Mouse (Mus musculus) hindbrain, postnatal 0 days (tissue): ENCODE measurements at regions not wholly inside any gene's neighbourhood (a gene's known extent, or its start where the extent isn't known, plus 50 kb on each side); places are given as distances from the start of the nearest gene placed in this dataset.

Experiments used
- ATAC-seq: fragments of 200-750 bp; cut with Nextera tagmentation; 2 replicates; pipeline ENCODE4 v1.8.0; 2017; ENCODE audit warnings: mild to moderate bottlenecking, moderate TSS enrichment, moderate library complexity
- DNase-seq: peaks from one replicate; pipeline ENCODE4 v3.0.0-alpha.2; 2015; ENCODE audit warnings: low spot score
- H3K27ac ChIP-seq: fragments of 300-500 bp; sonication (generic); 2 replicates; pipeline ENCODE4 v1.5.1; 2014; ENCODE audit warnings: mild to moderate bottlenecking
- H3K27me3 ChIP-seq: fragments of 300-500 bp; sonication (generic); 2 replicates; pipeline ENCODE4 v1.6.1; 2014; ENCODE audit warnings: low read length, mixed read lengths; ENCODE audit not compliant: insufficient read depth
- H3K36me3 ChIP-seq: fragments of 300-500 bp; sonication (generic); 2 replicates; pipeline ENCODE4 v1.6.1; 2014; ENCODE audit warnings: low read length, mixed read lengths; ENCODE audit not compliant: insufficient read depth
- H3K4me1 ChIP-seq: fragments of 300-500 bp; sonication (generic); 2 replicates; pipeline ENCODE4 v1.6.1; 2014; ENCODE audit warnings: antibody characterized with exemption, low read length, mixed read lengths; ENCODE audit not compliant: insufficient read depth
- H3K4me2 ChIP-seq: fragments of 300-500 bp; sonication (generic); 2 replicates; pipeline ENCODE4 v1.6.1; 2014; ENCODE audit warnings: low read depth, mild to moderate bottlenecking, low read length, moderate library complexity, mixed read lengths
- H3K4me3 ChIP-seq: fragments of 300-500 bp; sonication (generic); 2 replicates; pipeline ENCODE4 v1.5.1; 2014; ENCODE audit warnings: low read length
- H3K9ac ChIP-seq: fragments of 300-500 bp; sonication (generic); replicated peaks from 2 replicates; pipeline ENCODE4 v1.6.1; 2014; ENCODE audit warnings: mild to moderate bottlenecking, low read length, moderate library complexity, mixed read lengths
- H3K9me3 ChIP-seq: fragments of 300-500 bp; sonication (generic); 2 replicates; pipeline ENCODE4 v1.6.1; 2016; ENCODE audit warnings: low read length, mixed read lengths
- CTCF ChIP-seq: IDR thresholded peaks from 2 replicates; pipeline ENCODE4 v1.5.1; 2016; ENCODE audit warnings: antibody characterized with exemption, control low read depth, low read depth
- WGBS: fragments of 180-500 bp; shearing (Covaris S2); extraction: QIAGEN DNeasy Blood & Tissue Kit; methylation state at CpG from one replicate; pipeline ENCODE4 v1.1.7; 2014; 5-methylcytosine and 5-hydroxymethylcytosine counted together

GRCm38 (mm10) chr1:35985318-35985717, 82.9 kb upstream of the Hs6st1 start:
- TF ChIP-seq CTCF = no peak
- H3K4me1 ChIP-seq = no peaks in the 10 kb centered on the region
- WGBS = 93% methylated on average over 6 of the region's 6 CpGs

DNA sequence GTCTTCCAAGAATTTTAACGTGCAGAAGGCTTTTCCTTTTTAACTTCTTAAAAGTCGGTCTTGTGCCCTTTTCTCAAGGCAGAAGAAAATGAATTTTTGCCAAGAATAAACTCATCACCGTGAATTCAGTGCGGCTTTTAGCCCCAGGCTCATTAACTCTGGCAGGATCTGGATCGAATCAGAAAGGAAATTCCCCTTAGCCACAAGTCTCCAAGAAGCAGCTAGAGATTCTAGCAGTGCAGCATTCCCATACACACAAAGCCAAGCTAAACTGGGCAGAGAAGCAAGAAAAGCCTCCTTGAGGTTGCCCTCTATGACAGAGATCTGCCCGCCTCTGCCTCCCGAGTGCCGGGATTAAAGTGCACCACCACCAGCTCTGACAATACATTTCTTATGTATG, 81.5 kb upstream of the Hs6st1 start:
- H3K9me3 ChIP-seq = peaks cover 7% of the 10 kb centered on the region; the same call in 1 of the 2 replicates
- no peak for DNase-seq
- TF ChIP-seq CTCF = no peak
- ATAC-seq = no peak
- H3K4me3 ChIP-seq = no peak overlapping the region
- no peaks in the 10 kb centered on the region for H3K36me3 ChIP-seq
- H3K27ac ChIP-seq = no peak overlapping the region
- 81% methylated on average over 8 of the region's 8 CpGs for WGBS
- H3K9ac ChIP-seq = no peak overlapping the region
- no peaks in the 10 kb centered on the region for H3K4me1 ChIP-seq
- H3K4me2 ChIP-seq = no peak overlapping the region
- H3K27me3 ChIP-seq = no peaks in the 10 kb centered on the region

More at GRCm38 (mm10) chr1:35985318-35985717, 82.9 kb upstream of the Hs6st1 start:
- peaks cover 7% of the 10 kb centered on the region; the same call in 1 of the 2 replicates for H3K9me3 ChIP-seq
- H3K27ac ChIP-seq = no peak overlapping the region
- DNase-seq = no peak
- no peak overlapping the region for H3K4me2 ChIP-seq
- H3K4me3 ChIP-seq = no peak overlapping the region
- no peaks in the 10 kb centered on the region for H3K27me3 ChIP-seq
- H3K9ac ChIP-seq = no peak overlapping the region
- H3K36me3 ChIP-seq = no peaks in the 10 kb centered on the region
- ATAC-seq = no peak

- Histone ChIP-seq H3K9me3 (peaks cover 7% of the 10 kb centered on the region; the same call in 1 of the 2 replicates), H3K9ac (no peak overlapping the region), H3K4me1 (no peaks in the 10 kb centered on the region), H3K4me2 (no peak overlapping the region), H3K4me3 (no peak overlapping the region), H3K27me3 (no peaks in the 10 kb centered on the region), H3K36me3 (no peaks in the 10 kb centered on the region), H3K27ac (no peak overlapping the region)
- DNase-seq = no peak
- no peak for ATAC-seq
- no peak for TF ChIP-seq CTCF
- 81% methylated on average over 8 of the region's 8 CpGs for WGBS
Measured at GRCm38 (mm10) chr1:35992227-35992909, 75.8 kb upstream of the Hs6st1 start.

DNA sequence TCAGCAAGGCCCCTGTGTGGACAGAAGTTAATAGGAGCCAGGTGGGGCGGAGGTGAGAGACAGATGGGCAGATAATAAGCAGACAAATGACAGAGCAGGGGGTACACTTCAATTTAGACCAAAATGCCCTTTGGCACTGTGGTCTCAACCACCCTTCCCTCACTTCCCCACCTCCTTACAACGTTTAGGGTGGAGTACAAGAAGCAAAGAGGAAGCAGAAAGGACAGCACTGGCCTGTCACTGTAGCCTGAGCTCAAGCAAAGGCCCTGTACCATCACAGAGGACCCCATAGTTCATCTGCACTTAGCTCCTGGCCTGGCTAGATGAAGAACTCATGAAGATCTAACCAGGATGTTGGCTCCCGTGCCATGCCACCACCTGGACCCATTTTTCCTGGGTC, 75.3 kb upstream of the Hs6st1 start:
- DNase-seq = no peak
- Histone ChIP-seq H3K27ac (no peak overlapping the region), H3K36me3 (no peaks in the 10 kb centered on the region), H3K9me3 (peaks cover 7% of the 10 kb centered on the region; the same call in 1 of the 2 replicates), H3K4me3 (no peak overlapping the region), H3K27me3 (no peaks in the 10 kb centered on the region), H3K9ac (no peak overlapping the region), H3K4me2 (no peak overlapping the region), H3K4me1 (no peaks in the 10 kb centered on the region)
- ATAC-seq = no peak
- 68% methylated on average over 3 of the region's 3 CpGs for WGBS
- TF ChIP-seq CTCF = no peak

DNA sequence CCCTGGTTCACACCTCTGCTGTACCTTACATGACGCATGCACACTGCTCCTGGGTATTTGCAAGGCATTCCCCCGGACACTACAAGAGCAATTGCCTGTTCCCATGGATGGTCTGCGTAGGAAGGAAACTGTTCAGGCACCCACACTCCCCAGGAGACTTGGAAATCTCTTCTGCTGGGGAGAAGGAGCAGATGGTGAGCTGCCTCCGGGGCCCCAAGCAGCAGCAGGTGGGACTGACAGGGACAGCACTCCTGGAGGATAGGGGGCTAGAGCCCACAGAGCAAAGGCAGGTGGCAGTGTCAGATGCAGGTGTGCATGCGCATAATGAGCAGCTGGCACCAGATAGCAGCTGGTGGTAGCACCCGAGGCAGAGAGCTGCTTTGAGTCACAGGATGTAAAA, 72.5 kb upstream of the Hs6st1 start:
- H3K27ac ChIP-seq = no peak overlapping the region
- H3K4me1 ChIP-seq = no peaks in the 10 kb centered on the region
- H3K9ac ChIP-seq = no peak overlapping the region
- H3K36me3 ChIP-seq = no peaks in the 10 kb centered on the region
- ATAC-seq = no peak
- DNase-seq = no peak
- no peak for TF ChIP-seq CTCF
- H3K9me3 ChIP-seq = no peaks in the 10 kb centered on the region
- H3K27me3 ChIP-seq = no peaks in the 10 kb centered on the region
- H3K4me2 ChIP-seq = no peak overlapping the region
- WGBS = 75% methylated on average over 6 of the region's 6 CpGs
- no peak overlapping the region for H3K4me3 ChIP-seq

- no peak overlapping the region for H3K4me2 ChIP-seq
- H3K4me1 ChIP-seq = no peaks in the 10 kb centered on the region
- no peaks in the 10 kb centered on the region for H3K36me3 ChIP-seq
- ATAC-seq = no peak
- WGBS = 94% methylated on average over 5 of the region's 5 CpGs
- TF ChIP-seq CTCF = no peak
- H3K9ac ChIP-seq = no peak overlapping the region
- H3K9me3 ChIP-seq = no peaks in the 10 kb centered on the region
- H3K27ac ChIP-seq = no peak overlapping the region
- H3K4me3 ChIP-seq = no peak overlapping the region
- H3K27me3 ChIP-seq = no peaks in the 10 kb centered on the region
- DNase-seq = no peak
Measured at GRCm38 (mm10) chr1:36001319-36001718, 66.9 kb upstream of the Hs6st1 start.

- DNase-seq (no peak), ATAC-seq (no peak)
- no peaks in the 10 kb centered on the region for H3K9me3 ChIP-seq
- TF ChIP-seq CTCF = no peak
- no peaks in the 10 kb centered on the region for H3K36me3 ChIP-seq
- no peak overlapping the region for H3K4me2 ChIP-seq
- no peaks in the 10 kb centered on the region for H3K27me3 ChIP-seq
- 97% methylated on average over 1 of the region's 1 CpGs for WGBS
- H3K4me1 ChIP-seq = no peaks in the 10 kb centered on the region
- H3K9ac ChIP-seq = no peak overlapping the region
- no peak overlapping the region for H3K27ac ChIP-seq
- H3K4me3 ChIP-seq = no peak overlapping the region
Measured at GRCm38 (mm10) chr1:36001821-36002220, 66.4 kb upstream of the Hs6st1 start.
